Mouse (Mus musculus) embryo, embryonic 10.5 days (tissue): ENCODE results near the gene Fut2.

Experiments used
- DNase-seq: peaks from one replicate; pipeline ENCODE4 v3.0.0-alpha.2; 2015; ENCODE audit warnings: low spot score

The Fut2 gene

GRCm38 (mm10) chr7:45666161-45666560, at the start of gene Fut2:
Fut2 (minus strand) TSS chr7:45666394.
- no peak for DNase-seq

- DNase-seq: peak; percentile 98
These were observed 49.0 kb upstream of the Fut2 start, which contains the start of gene Rpl18 for GRCm38 (mm10) chr7:45715090-45715708. Rpl18 (plus strand) TSS chr7:45715457.

- DNase-seq: no peak
These were observed 48.5 kb upstream of the Fut2 start for GRCm38 (mm10) chr7:45714630-45715089.

GRCm38 (mm10) chr7:45713881-45714520, 47.8 kb upstream of the Fut2 start:
- DNase-seq: no peak

GRCm38 (mm10) chr7:45713396-45713795, 47.2 kb upstream of the Fut2 start:
- no peak for DNase-seq

GRCm38 (mm10) chr7:45712022-45712757, 46.0 kb upstream of the Fut2 start:
- no peak for DNase-seq

- DNase-seq: no peak
These were observed 45.3 kb upstream of the Fut2 start for GRCm38 (mm10) chr7:45711316-45712021.

- DNase-seq: no peak
These were observed 44.4 kb upstream of the Fut2 start for GRCm38 (mm10) chr7:45710477-45711191.

- DNase-seq: no peak
These were observed 43.6 kb upstream of the Fut2 start for GRCm38 (mm10) chr7:45709677-45710355.

GRCm38 (mm10) chr7:45709036-45709435, 42.8 kb upstream of the Fut2 start:
- DNase-seq: peak; percentile 76

GRCm38 (mm10) chr7:45708221-45708761, 42.1 kb upstream of the Fut2 start:
- DNase-seq: no peak

- DNase-seq: peak; percentile 92
These were observed 41.3 kb upstream of the Fut2 start for GRCm38 (mm10) chr7:45707375-45707967.

- DNase-seq: peak; percentile 86
These were observed 40.6 kb upstream of the Fut2 start for GRCm38 (mm10) chr7:45706721-45707241.

GRCm38 (mm10) chr7:45705873-45706281, 39.7 kb upstream of the Fut2 start:
- peak; percentile 80 for DNase-seq

- no peak for DNase-seq
These were observed 39.3 kb upstream of the Fut2 start for GRCm38 (mm10) chr7:45705443-45705864.

- DNase-seq: peak; percentile 100
These were observed 38.7 kb upstream of the Fut2 start, which contains the start of gene Dbp for GRCm38 (mm10) chr7:45704730-45705442. Dbp (plus strand) TSS chr7:45705088.

- DNase-seq: peak; percentile 88
These were observed 37.9 kb upstream of the Fut2 start for GRCm38 (mm10) chr7:45704046-45704559.

- DNase-seq: no peak
These were observed 37.4 kb upstream of the Fut2 start for GRCm38 (mm10) chr7:45703521-45704033.
